Mouse (Mus musculus) myocyte (in vitro differentiated cells): ENCODE results near the gene 9130230L23Rik.

ENCODE experiments used
- E2F4 ChIP-seq: IDR thresholded peaks from one replicate; pipeline ENCODE4 v1.6.1; 2011; ENCODE audit warnings: mild to moderate bottlenecking, control low read depth, moderate library complexity; ENCODE audit not compliant: insufficient read depth
- MYOD1 ChIP-seq, 3 experiments: IDR thresholded peaks; one replicate each; pipeline ENCODE4 v1.6.1; 2011; ENCODE audit warnings: control low read depth in 2 of 3, low read depth in 2 of 3, mild to moderate bottlenecking in 2 of 3, moderate library complexity in 1 of 3; ENCODE audit not compliant: insufficient read length in 2 of 3, control insufficient read depth in 1 of 3
- POLR2A ChIP-seq: IDR thresholded peaks from one replicate; pipeline ENCODE4 v1.6.1; 2011; ENCODE audit warnings: low read depth, mild to moderate bottlenecking, control low read depth, moderate library complexity; ENCODE audit not compliant: insufficient read length
- POLR2AphosphoS2 ChIP-seq: IDR thresholded peaks from one replicate; pipeline ENCODE4 v1.6.1; 2011; ENCODE audit warnings: low read depth, control low read depth; ENCODE audit not compliant: insufficient read length
- REST ChIP-seq: IDR thresholded peaks from one replicate; pipeline ENCODE4 v1.6.1; 2011; ENCODE audit warnings: mild to moderate bottlenecking, control low read depth, moderate library complexity; ENCODE audit not compliant: insufficient read depth, insufficient read length
- TCF12 ChIP-seq: IDR thresholded peaks from one replicate; pipeline ENCODE4 v1.6.1; 2011; ENCODE audit warnings: mild to moderate bottlenecking, control low read depth; ENCODE audit not compliant: poor library complexity, insufficient read depth, severe bottlenecking
- USF1 ChIP-seq: IDR thresholded peaks from one replicate; pipeline ENCODE4 v1.6.1; 2011; ENCODE audit warnings: low read depth, mild to moderate bottlenecking, control low read depth, moderate library complexity

DNA sequence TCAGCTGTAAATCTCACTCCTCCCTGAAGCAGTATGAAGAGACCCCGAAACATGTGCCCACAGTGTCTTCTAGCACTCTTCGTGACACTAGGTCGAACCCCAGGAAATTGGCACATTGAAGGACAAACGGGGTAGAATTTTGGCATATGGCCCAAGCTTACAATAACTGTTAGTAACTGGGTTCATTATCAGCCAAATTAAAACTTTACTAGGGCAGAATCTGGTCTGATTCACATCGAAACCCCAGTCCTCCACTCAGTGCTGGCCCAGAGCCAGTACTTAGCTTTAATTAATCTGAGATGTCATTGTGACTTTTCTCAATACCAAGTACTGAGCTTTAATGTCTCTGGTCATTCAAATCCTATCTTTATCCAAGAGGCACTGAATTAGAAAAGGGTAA is 46.8 kb upstream of the 9130230L23Rik start:
- no peak for TF ChIP-seq USF1
- no peak for TF ChIP-seq POLR2A
- TF ChIP-seq MYOD1 (IDR thresholded peaks at IDR 0.05; ENCODE audit: control insufficient read depth in 1 of 3, insufficient read length in 2 of 3, low read depth in 2 of 3) = no peak
- TF ChIP-seq E2F4 = no peak
- TF ChIP-seq REST = no peak
- TF ChIP-seq POLR2AphosphoS2 = no peak
- TF ChIP-seq TCF12 = no peak
